Mouse (Mus musculus) kidney, adult 2 months (tissue): ENCODE measurements around the gene Tnxb.

Source experiments
- CTCF ChIP-seq: fragments of 200-500 bp; conservative IDR thresholded peaks from 2 replicates; pipeline ENCODE4 v1.5.1; 2011; ENCODE audit warnings: low read depth, mild to moderate bottlenecking, control low read depth, low read length, moderate library complexity, mixed read lengths; ENCODE audit not compliant: insufficient read depth, insufficient read length
- POLR2A ChIP-seq: fragments of 200-500 bp; IDR thresholded peaks from one replicate; pipeline ENCODE4 v1.6.1; 2011; ENCODE audit warnings: low read depth, low read length, control low read depth

GRCm38 (mm10) chr17:34681132-34681571 is 10.8 kb downstream of the Tnxb start:
- TF ChIP-seq CTCF (no peak), POLR2A (no peak)
